ENCODE assay signal across 27 mouse cellular contexts in the genomic region with DNA sequence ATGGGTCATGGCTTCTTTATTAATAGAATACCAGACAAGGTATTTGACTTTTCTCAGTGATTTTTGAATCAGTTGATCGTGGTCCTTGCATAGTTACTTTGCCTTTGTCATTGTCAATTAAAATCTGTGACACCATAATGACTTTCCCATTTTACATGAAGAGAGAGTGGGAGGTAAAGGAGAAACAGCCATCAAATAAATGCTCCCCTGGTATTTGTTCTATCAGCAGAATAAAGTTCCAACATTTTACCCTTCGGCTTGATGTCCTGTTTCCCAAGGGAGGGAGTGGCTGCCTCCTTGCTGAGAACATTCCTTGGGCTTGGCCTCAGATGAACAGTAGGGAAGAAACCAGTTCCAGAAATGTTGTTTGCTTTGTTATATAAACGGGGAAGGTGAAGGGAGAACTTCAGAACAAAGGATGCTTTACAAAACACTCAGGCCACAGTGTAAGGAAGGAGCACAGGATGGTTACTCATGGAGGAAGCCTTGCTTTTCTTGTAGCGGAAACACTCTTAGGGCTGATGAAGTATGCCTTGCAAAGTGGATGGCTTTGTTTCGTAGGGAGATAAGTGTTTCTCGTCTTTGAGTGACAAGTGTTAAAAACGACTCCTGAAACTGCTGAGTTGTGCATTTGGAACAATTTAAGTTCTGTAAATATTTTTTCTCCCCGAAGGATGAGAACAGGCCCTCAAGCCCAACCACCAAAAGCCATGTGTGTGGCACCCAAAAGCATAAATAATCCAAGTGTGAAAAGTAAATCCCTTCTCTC.
A peak's percentile ranks its signal among the peaks of the same experiment; 100 is the strongest.
DNase-seq lines count a peak whose midpoint lies in the region; ATAC-seq and TF ChIP-seq lines count a peak whose summit lies in the region.
"Had no signal": no experiment of that assay in that cellular context is flagged by ENCODE, and none has a peak within 500 bp of the region (broad histone marks: within the 10 kb centered on the region; RNA-seq: fewer than 3 reads in every experiment).

No protein-coding gene starts in this region.

- no peak for TF ChIP-seq EP300 in lung, postnatal 0 days (IDR thresholded peaks at IDR 0.05)

- 42% methylated on average over 8 of the region's 8 CpGs for WGBS in embryonic facial prominence, embryonic 11.5 days
- 53% methylated on average over 8 of the region's 8 CpGs for WGBS in embryonic facial prominence, embryonic 10.5 days
- 30% methylated on average over 8 of the region's 8 CpGs for WGBS in lung, postnatal 0 days

- H3K36me3 ChIP-seq in embryonic facial prominence, embryonic 11.5 days (replicated peaks; ENCODE audit: control insufficient read depth, insufficient read depth, low read depth, low read length): no peaks in the 10 kb centered on the region
- H3K36me3 ChIP-seq in embryonic facial prominence, embryonic 10.5 days (replicated peaks): no peaks in the 10 kb centered on the region
- no peaks in the 10 kb centered on the region for H3K36me3 ChIP-seq in lung, postnatal 0 days (ENCODE audit: insufficient read depth, low read length)
- H3K36me3 ChIP-seq: embryonic facial prominence, embryonic 15.5 days; forebrain, embryonic 10.5 days; heart, embryonic 10.5 days; hindbrain, embryonic 12.5 days had no signal

- no peak overlapping the region for H3K4me3 ChIP-seq in embryonic facial prominence, embryonic 11.5 days (ENCODE audit: low read depth, low read length)
- no peak overlapping the region for H3K4me3 ChIP-seq in embryonic facial prominence, embryonic 10.5 days
- H3K4me3 ChIP-seq in lung, postnatal 0 days (ENCODE audit: low read depth, low read length): no peak overlapping the region
- H3K4me3 ChIP-seq: embryonic facial prominence, embryonic 15.5 days; erythroblast, embryonic 14.5 days; forebrain, embryonic 10.5 days; gastrocnemius, adult 2 months; heart, embryonic 10.5 days; hindbrain, embryonic 12.5 days had no signal

- H3K4me1 ChIP-seq in embryonic facial prominence, embryonic 11.5 days (ENCODE audit: control insufficient read depth, insufficient read depth, low read length): no peaks in the 10 kb centered on the region
- no peaks in the 10 kb centered on the region for H3K4me1 ChIP-seq in embryonic facial prominence, embryonic 10.5 days
- no peaks in the 10 kb centered on the region for H3K4me1 ChIP-seq in lung, postnatal 0 days (ENCODE audit: insufficient read depth, low read depth, low read length)
- H3K4me1 ChIP-seq: embryonic facial prominence, embryonic 15.5 days; hindbrain, embryonic 12.5 days had no signal

- H3K27me3 ChIP-seq in embryonic facial prominence, embryonic 11.5 days (ENCODE audit: control insufficient read depth, insufficient read depth, low read length): no peaks in the 10 kb centered on the region
- H3K27me3 ChIP-seq in embryonic facial prominence, embryonic 10.5 days (replicated peaks; ENCODE audit: low read depth, poor library complexity, severe bottlenecking): no peaks in the 10 kb centered on the region
- no peaks in the 10 kb centered on the region for H3K27me3 ChIP-seq in lung, postnatal 0 days (replicated peaks; ENCODE audit: insufficient read depth, low read length)
- H3K27me3 ChIP-seq: embryonic facial prominence, embryonic 15.5 days; hindbrain, embryonic 12.5 days had no signal

- ATAC-seq in embryonic facial prominence, embryonic 11.5 days (replicated peaks; ENCODE audit: insufficient number of reproducible peaks, low FRiP score, low TSS enrichment, low read depth): no peak
- peak; percentile 62 for ATAC-seq in lung, postnatal 0 days
- ATAC-seq: activated CD4-positive, CD25-positive, alpha-beta regulatory T cell, adult 4 months; CD4-positive, CD25-positive, alpha-beta regulatory T cell, adult 4 months; forebrain, embryonic 14.5 days; hindbrain, embryonic 16.5 days had no signal

- H3K9me3 ChIP-seq in embryonic facial prominence, embryonic 11.5 days (replicated peaks; ENCODE audit: control insufficient read depth, low read length): no peaks in the 10 kb centered on the region
- H3K9me3 ChIP-seq in embryonic facial prominence, embryonic 10.5 days: no peaks in the 10 kb centered on the region
- H3K9me3 ChIP-seq in lung, postnatal 0 days (ENCODE audit: low read length): no peaks in the 10 kb centered on the region
- H3K9me3 ChIP-seq: embryonic facial prominence, embryonic 15.5 days; forebrain, embryonic 10.5 days; heart, embryonic 10.5 days; hindbrain, embryonic 12.5 days had no signal

- H3K9ac ChIP-seq in embryonic facial prominence, embryonic 11.5 days (replicated peaks; ENCODE audit: low read length): no peak overlapping the region
- H3K9ac ChIP-seq in lung, postnatal 0 days (replicated peaks; ENCODE audit: low read depth): no peak overlapping the region
- H3K9ac ChIP-seq: embryonic facial prominence, embryonic 15.5 days; hindbrain, embryonic 12.5 days had no signal

- DNase-seq in embryonic facial prominence, embryonic 11.5 days (ENCODE audit: low spot score): peak; percentile 3
- no peak for DNase-seq in embryonic facial prominence, embryonic 10.5 days (ENCODE audit: low spot score)
- peak; percentile 65 for DNase-seq in lung, postnatal 0 days (ENCODE audit: low spot score)
- no peak for DNase-seq in lung, postnatal 10 days
- peak; percentile 72 for DNase-seq in R1 (ENCODE audit: low read depth, low spot score)
- peak; percentile 20 for DNase-seq in lung, postnatal 36 days
- no peak for DNase-seq in heart, adult 18-20 months
- no peak for DNase-seq in urinary bladder, postnatal 10 days (ENCODE audit: low spot score)
- DNase-seq: adrenal gland, postnatal 14 days; B cell, adult 2 months; cerebellum, adult 11-12 months; cerebellum, adult 9-10 months; cerebellum, postnatal 25 days; gastrocnemius, adult 2 months; gastrocnemius, postnatal 36 days; heart, adult 11 months; heart, postnatal 10 days; heart, postnatal 4 days had no signal

- H3K27ac ChIP-seq in embryonic facial prominence, embryonic 11.5 days (replicated peaks; ENCODE audit: low read depth, low read length): no peak overlapping the region
- H3K27ac ChIP-seq in embryonic facial prominence, embryonic 10.5 days (replicated peaks): no peak overlapping the region
- H3K27ac ChIP-seq in lung, postnatal 0 days (ENCODE audit: low read length): no peak overlapping the region
- H3K27ac ChIP-seq: embryonic facial prominence, embryonic 15.5 days; forebrain, embryonic 10.5 days; gastrocnemius, adult 2 months; heart, embryonic 10.5 days; hindbrain, embryonic 12.5 days had no signal

- H3K4me2 ChIP-seq in embryonic facial prominence, embryonic 11.5 days (ENCODE audit: low read depth, low read length): no peak overlapping the region
- H3K4me2 ChIP-seq in lung, postnatal 0 days (replicated peaks; ENCODE audit: low read depth, low read length): no peak overlapping the region
- H3K4me2 ChIP-seq: embryonic facial prominence, embryonic 15.5 days; hindbrain, embryonic 12.5 days had no signal

- TF ChIP-seq CTCF in lung, postnatal 0 days (IDR thresholded peaks at IDR 0.05): no peak

Comparison
In these comparisons a context has a peak if more than half of its experiments do, and no peak if none do; other contexts are left out.
1. DNase-seq: peak in embryonic facial prominence, embryonic 11.5 days (single experiment), lung, postnatal 0 days (single experiment), R1 (single experiment) and lung, postnatal 36 days (single experiment); none in embryonic facial prominence, embryonic 10.5 days (single experiment), lung, postnatal 10 days (single experiment), heart, adult 18-20 months (0 of 2) and urinary bladder, postnatal 10 days (single experiment).